Mouse (Mus musculus) embryonic fibroblast, embryonic 13.5 days (primary cell): ENCODE results near the gene Tap1. TPM values are rescaled to one million over a fixed set of nuclear protein-coding genes. Genes with fewer than 3 reads are reported as not detected.
"Not testable (repeated sequence)": the region's sequence is repeated elsewhere in the genome, so short reads cannot be mapped to it uniquely, and the experiment has no call there.

ENCODE experiments used
- H3K27ac ChIP-seq: 2 replicates; pipeline ENCODE4 v1.5.1; 2012; ENCODE audit warnings: low read length, control low read depth, inconsistent platforms; ENCODE audit not compliant: insufficient read depth
- H3K4me1 ChIP-seq: 2 replicates; pipeline ENCODE4 v1.6.1; 2011; ENCODE audit warnings: low read length; ENCODE audit not compliant: control insufficient read depth, insufficient read depth
- H3K4me3 ChIP-seq: 2 replicates; pipeline ENCODE4 v1.5.1; 2011; ENCODE audit warnings: mild to moderate bottlenecking, control low read depth, low read length; ENCODE audit not compliant: insufficient read depth
- CTCF ChIP-seq: IDR thresholded peaks from 2 replicates; pipeline ENCODE4 v1.5.1; 2011; ENCODE audit warnings: mild to moderate bottlenecking, control low read depth, low read length, moderate library complexity, borderline replicate concordance; ENCODE audit not compliant: insufficient read depth
- POLR2A ChIP-seq: IDR thresholded peaks from 2 replicates; pipeline ENCODE4 v1.6.1; 2011; ENCODE audit warnings: low read depth, mild to moderate bottlenecking, control low read depth, low read length, moderate library complexity
- polyA plus RNA-seq: library from polyadenylated mRNA; stranded (reverse); fragments of >200 nt; gene quantifications from 2 replicates; pipeline ENCODE4 v1.2.4, GENCODE M21; 2011; ENCODE audit warnings: low read depth; ENCODE audit not compliant: missing spikeins, insufficient read length

Gene Tap1
- polyA plus RNA-seq, 1 experiment = 17.8 TPM

- no peak overlapping the region for H3K27ac ChIP-seq
- TF ChIP-seq POLR2A = no peak
- no peak for TF ChIP-seq CTCF
- no peaks in the 10 kb centered on the region for H3K4me1 ChIP-seq
- H3K4me3 ChIP-seq = no peak overlapping the region
These were observed 22.3 kb downstream of the Tap1 start for GRCm38 (mm10) chr17:34209680-34210079.

GRCm38 (mm10) chr17:34210599-34210998 lies 23.2 kb downstream of the Tap1 start:
- TF ChIP-seq CTCF = no peak
- TF ChIP-seq POLR2A = no peak
- H3K4me3 ChIP-seq = no peak overlapping the region
- H3K4me1 ChIP-seq = no peaks in the 10 kb centered on the region
- H3K27ac ChIP-seq = no peak overlapping the region

DNA sequence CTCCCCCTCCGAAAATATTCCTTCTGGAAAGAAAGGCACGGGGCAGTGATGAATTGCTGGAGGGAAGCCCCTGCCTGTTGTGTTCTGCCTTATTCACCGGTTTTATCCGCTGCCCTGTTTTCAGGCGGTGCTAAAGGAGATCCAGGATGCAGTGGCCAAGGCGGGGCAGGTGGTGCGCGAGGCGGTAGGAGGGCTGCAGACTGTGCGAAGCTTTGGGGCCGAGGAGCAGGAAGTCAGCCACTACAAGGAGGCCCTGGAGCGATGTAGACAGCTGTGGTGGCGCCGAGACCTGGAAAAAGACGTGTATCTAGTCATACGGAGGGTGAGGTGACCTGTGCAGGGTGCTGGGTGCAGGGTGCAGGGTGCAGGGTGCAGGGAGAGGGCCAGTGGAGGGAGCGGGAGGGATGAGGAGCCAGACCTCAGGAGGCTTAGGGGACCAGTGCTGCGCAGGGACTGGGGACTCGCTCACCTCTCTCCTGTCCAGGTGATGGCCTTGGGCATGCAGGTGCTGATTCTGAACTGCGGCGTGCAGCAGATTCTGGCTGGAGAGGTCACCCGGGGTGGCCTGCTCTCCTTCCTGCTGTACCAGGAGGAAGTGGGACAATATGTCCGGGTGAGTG lies 24.5 kb downstream of the Tap1 start:
- H3K4me3 ChIP-seq = no peak overlapping the region
- no peaks in the 10 kb centered on the region for H3K4me1 ChIP-seq
- TF ChIP-seq CTCF (no peak), POLR2A (no peak)
- no peak overlapping the region for H3K27ac ChIP-seq

DNA sequence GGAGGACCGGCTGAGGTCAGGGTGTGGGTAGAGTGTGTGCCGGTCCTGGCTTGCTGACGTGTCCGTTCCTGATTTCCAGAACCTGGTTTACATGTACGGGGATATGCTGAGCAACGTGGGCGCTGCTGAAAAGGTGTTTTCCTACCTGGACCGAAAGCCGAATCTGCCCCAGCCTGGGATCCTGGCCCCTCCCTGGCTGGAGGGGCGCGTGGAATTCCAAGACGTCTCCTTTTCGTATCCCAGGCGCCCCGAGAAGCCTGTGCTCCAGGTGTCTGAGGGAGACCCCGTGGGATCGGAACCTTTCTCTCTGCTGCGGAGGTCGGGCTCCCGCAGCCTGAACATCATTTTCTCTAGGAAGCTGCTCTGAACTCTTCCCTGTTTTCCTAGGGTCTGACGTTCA lies 26.6 kb downstream of the Tap1 start:
- H3K4me3 ChIP-seq = no peak overlapping the region
- H3K27ac ChIP-seq = no peak overlapping the region
- H3K4me1 ChIP-seq = no peaks in the 10 kb centered on the region
- no peak for TF ChIP-seq CTCF
- no peak for TF ChIP-seq POLR2A

DNA sequence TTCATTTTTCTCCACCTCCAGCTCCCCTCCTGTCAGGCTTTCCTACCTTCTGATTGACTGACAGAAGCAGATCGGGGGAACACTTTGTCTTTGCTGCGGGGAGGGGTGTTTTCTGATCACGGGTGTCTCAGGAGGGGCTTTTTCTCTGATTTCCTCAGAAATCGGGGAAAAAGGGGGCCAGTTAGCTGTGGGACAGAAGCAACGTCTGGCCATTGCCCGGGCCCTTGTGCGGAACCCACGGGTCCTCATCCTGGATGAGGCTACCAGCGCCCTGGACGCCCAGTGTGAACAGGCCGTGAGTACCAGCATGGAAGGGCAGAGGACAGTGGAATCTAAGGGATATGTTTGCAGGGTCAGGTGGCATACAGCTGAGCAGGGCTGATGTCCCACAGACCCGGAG lies 27.8 kb downstream of the Tap1 start:
- H3K4me3 ChIP-seq = no peak overlapping the region
- no peak overlapping the region for H3K27ac ChIP-seq
- TF ChIP-seq CTCF = no peak
- TF ChIP-seq POLR2A = no peak
- H3K4me1 ChIP-seq = no peaks in the 10 kb centered on the region

DNA sequence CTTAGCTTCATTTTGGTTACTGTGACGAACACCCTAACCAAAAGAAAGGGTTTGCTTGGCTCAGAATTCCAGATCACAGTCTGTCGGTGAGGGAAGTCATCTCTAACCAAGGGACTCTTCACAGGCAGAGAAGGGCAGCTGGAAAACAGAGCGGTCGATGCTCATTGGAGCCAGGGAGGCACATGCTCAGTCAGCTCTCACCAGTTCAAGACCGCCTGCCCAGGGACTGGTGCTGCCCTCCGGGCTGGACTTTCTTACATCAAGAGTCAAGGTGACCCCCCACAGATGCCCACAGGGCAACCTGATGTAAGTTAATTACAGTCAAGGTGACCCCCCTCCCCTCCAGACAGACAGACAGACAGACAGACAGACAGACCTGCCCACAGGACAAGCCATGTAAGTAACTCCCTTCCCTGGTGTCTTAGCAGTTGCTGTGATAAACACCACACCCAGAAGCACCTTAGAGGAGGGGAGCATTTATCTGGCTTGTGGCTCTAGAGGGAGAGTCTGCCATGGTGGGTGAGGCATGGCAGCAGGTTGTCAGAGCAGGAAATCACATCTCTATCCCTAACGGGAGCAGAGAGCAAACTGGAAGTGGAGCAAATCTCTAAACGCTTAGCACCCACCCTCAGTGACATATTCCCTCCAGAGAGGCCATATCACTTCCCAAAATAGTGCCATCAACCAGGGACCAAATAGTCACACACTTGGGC lies 30.0 kb downstream of the Tap1 start:
- TF ChIP-seq CTCF (no peak), POLR2A (no peak)
- no peak overlapping the region for H3K4me3 ChIP-seq
- H3K27ac ChIP-seq = no peak overlapping the region
- H3K4me1 ChIP-seq = no peaks in the 10 kb centered on the region

- no peak for TF ChIP-seq POLR2A
- no peak for TF ChIP-seq CTCF
These were observed 30.6 kb downstream of the Tap1 start for GRCm38 (mm10) chr17:34217986-34218385.

DNA sequence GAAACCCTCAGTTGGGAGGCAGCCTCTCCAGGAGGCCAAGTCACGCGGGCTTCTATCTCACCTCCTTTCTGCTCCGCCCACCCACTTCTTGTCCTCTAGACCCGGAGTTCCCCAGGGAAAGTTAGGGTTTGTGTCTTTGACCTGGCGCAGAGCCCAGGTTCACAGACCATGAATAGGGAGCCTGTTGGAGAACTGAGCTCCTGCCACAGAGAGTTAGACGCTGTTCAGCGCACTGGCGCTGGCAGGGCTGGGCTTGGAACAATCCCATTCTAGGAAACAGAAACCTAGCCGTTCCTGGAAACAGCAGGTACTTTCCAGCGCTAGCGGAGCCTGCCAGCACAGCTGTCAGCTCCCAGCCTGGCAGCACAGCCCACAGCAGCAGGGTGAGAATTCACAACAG lies 31.3 kb downstream of the Tap1 start:
- Histone ChIP-seq H3K4me1 (no peaks in the 10 kb centered on the region), H3K27ac (no peak overlapping the region), H3K4me3 (no peak overlapping the region)
- TF ChIP-seq CTCF (no peak), POLR2A (no peak)

More at GRCm38 (mm10) chr17:34217986-34218385, 30.6 kb downstream of the Tap1 start:
- H3K4me1 ChIP-seq = no peaks in the 10 kb centered on the region
- H3K4me3 ChIP-seq = no peak overlapping the region
- H3K27ac ChIP-seq = no peak overlapping the region

- H3K4me1 ChIP-seq, H3K4me3 ChIP-seq, H3K27ac ChIP-seq: not testable (repeated sequence)
These were observed 31.7 kb downstream of the Tap1 start for GRCm38 (mm10) chr17:34219096-34219495.

GRCm38 (mm10) chr17:34219801-34220200 lies 32.4 kb downstream of the Tap1 start:
- H3K4me3 ChIP-seq, H3K27ac ChIP-seq, H3K4me1 ChIP-seq: not testable (repeated sequence)

DNA sequence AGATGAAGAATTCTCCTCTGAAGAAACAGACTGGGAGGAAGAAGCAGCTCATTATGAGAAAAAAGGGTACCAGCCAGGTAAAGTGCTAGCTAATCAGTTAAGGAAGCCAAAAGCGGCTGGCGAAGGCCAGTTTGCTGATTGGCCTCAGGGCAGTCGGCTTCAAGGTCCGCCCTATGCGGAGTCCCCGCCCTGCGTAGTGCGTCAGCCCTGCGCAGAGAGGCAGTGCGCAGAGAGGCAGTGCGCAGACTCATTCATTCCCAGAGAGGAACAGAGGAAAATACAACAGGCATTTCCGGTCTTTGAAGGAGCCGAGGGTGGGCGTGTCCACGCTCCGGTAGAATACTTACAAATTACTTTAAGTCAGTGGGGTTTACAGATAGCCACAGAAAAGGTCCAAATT lies 33.0 kb downstream of the Tap1 start:
- H3K4me1 ChIP-seq, H3K27ac ChIP-seq, H3K4me3 ChIP-seq: not testable (repeated sequence)
